Mouse (Mus musculus) liver, adult 2 months (tissue): ENCODE results near the gene Zfp446. TPM values are rescaled to one million over a fixed set of nuclear protein-coding genes. Genes with fewer than 3 reads are reported as not detected.
A peak's percentile ranks its signal among the peaks of the same experiment; 100 is the strongest.

Experiments
- DNase-seq: peaks from one replicate; pipeline ENCODE4 v3.0.0-alpha.2; 2011; ENCODE audit warnings: low read depth, low spot score; ENCODE audit errors: extremely low read depth
- H3K27ac ChIP-seq: fragments of 200-500 bp; replicated peaks from 2 replicates; pipeline ENCODE4 v1.5.1; 2012; ENCODE audit warnings: low read depth, mild to moderate bottlenecking, control low read depth, inconsistent platforms, low read length; ENCODE audit not compliant: insufficient read depth
- H3K27me3 ChIP-seq: fragments of 200-500 bp; 2 replicates; pipeline ENCODE4 v1.6.1; 2012; ENCODE audit warnings: mild to moderate bottlenecking, moderate library complexity, low read length, inconsistent platforms; ENCODE audit not compliant: control insufficient read depth, insufficient read depth
- H3K36me3 ChIP-seq: fragments of 200-500 bp; 2 replicates; pipeline ENCODE4 v1.6.1; 2012; ENCODE audit warnings: low read length, inconsistent platforms; ENCODE audit not compliant: control insufficient read depth, insufficient read depth
- H3K4me1 ChIP-seq: fragments of 200-500 bp; 2 replicates; pipeline ENCODE4 v1.6.1; 2011; ENCODE audit warnings: low read length; ENCODE audit not compliant: control insufficient read depth, insufficient read depth
- H3K4me3 ChIP-seq: fragments of 200-500 bp; 2 replicates; pipeline ENCODE4 v1.5.1; 2011; ENCODE audit warnings: low read depth, mild to moderate bottlenecking, control low read depth, low read length, moderate library complexity; ENCODE audit not compliant: insufficient read depth
- H3K79me2 ChIP-seq: fragments of 200-500 bp; 2 replicates; pipeline ENCODE4 v1.6.1; 2012; ENCODE audit warnings: inconsistent platforms, mild to moderate bottlenecking, low read length, moderate library complexity; ENCODE audit not compliant: control insufficient read depth, insufficient read depth
- H3K9ac ChIP-seq: fragments of 200-500 bp; 2 replicates; pipeline ENCODE4 v1.6.1; 2012; ENCODE audit warnings: low read depth, mild to moderate bottlenecking, control low read depth, inconsistent platforms, low read length
- CTCF ChIP-seq: fragments of 200-500 bp; IDR thresholded peaks from 2 replicates; pipeline ENCODE4 v1.5.1; 2011; ENCODE audit warnings: low read depth, low read length, control low read depth
- POLR2A ChIP-seq: fragments of 200-500 bp; IDR thresholded peaks from 2 replicates; pipeline ENCODE4 v1.6.1; 2011; ENCODE audit warnings: low read length, control low read depth; ENCODE audit not compliant: insufficient read depth; ENCODE audit errors: extremely low read depth
- WGBS: fragments of 180-500 bp; shearing (Covaris S2); methylation state at CpG from one replicate; pipeline ENCODE4 v1.1.7; 2018; 5-methylcytosine and 5-hydroxymethylcytosine counted together
- polyA plus RNA-seq: library from polyadenylated mRNA; depleted of rRNA; stranded (reverse); fragments of >200 nt; gene quantifications from 2 replicates; pipeline ENCODE4 v1.2.3, GENCODE M21; 2012
- total RNA-seq: library from RNA; depleted of rRNA; stranded (reverse); fragments of >200 nt; gene quantifications from 2 replicates; pipeline ENCODE4 v1.2.3, GENCODE M21; 2014

Gene Zfp446
- total and polyA plus RNA-seq, 2 experiments = 1.3 to 3.6 TPM

- H3K27me3 ChIP-seq = no peaks in the 10 kb centered on the region
- H3K4me1 ChIP-seq = peaks cover 5% of the 10 kb centered on the region
- WGBS = 81% methylated on average over 5 of the region's 5 CpGs
Measured at GRCm38 (mm10) chr7:13003380-13003779, 25.7 kb downstream of the Zfp446 start.

GRCm38 (mm10) chr7:13006011-13006410, 28.4 kb downstream of the Zfp446 start:
- Histone ChIP-seq H3K9ac (no peak overlapping the region), H3K36me3 (peaks cover 19% of the 10 kb centered on the region), H3K4me3 (no peak overlapping the region), H3K27me3 (no peaks in the 10 kb centered on the region), H3K27ac (no peak overlapping the region), H3K4me1 (peaks cover 10% of the 10 kb centered on the region), H3K79me2 (no peaks in the 10 kb centered on the region)
- DNase-seq = no peak
- WGBS = 84% methylated on average over 17 of the region's 17 CpGs
- TF ChIP-seq CTCF (no peak), POLR2A (no peak)

More at GRCm38 (mm10) chr7:13003380-13003779, 25.7 kb downstream of the Zfp446 start:
- DNase-seq = no peak
- TF ChIP-seq CTCF (no peak), POLR2A (no peak)
- Histone ChIP-seq H3K36me3 (peaks cover 19% of the 10 kb centered on the region), H3K79me2 (no peaks in the 10 kb centered on the region; the same call in 1 of the 2 replicates), H3K4me3 (no peak overlapping the region), H3K27ac (no peak overlapping the region), H3K9ac (no peak overlapping the region)

- TF ChIP-seq CTCF (no peak), POLR2A (no peak)
- Histone ChIP-seq H3K27me3 (no peaks in the 10 kb centered on the region), H3K4me3 (no peak overlapping the region), H3K4me1 (peaks cover 10% of the 10 kb centered on the region), H3K36me3 (peaks cover 19% of the 10 kb centered on the region), H3K9ac (no peak overlapping the region), H3K27ac (no peak overlapping the region), H3K79me2 (no peaks in the 10 kb centered on the region)
- no peak for DNase-seq
- WGBS = 81% methylated on average over 10 of the region's 10 CpGs
Measured at GRCm38 (mm10) chr7:13006531-13006930, 28.9 kb downstream of the Zfp446 start.

DNA sequence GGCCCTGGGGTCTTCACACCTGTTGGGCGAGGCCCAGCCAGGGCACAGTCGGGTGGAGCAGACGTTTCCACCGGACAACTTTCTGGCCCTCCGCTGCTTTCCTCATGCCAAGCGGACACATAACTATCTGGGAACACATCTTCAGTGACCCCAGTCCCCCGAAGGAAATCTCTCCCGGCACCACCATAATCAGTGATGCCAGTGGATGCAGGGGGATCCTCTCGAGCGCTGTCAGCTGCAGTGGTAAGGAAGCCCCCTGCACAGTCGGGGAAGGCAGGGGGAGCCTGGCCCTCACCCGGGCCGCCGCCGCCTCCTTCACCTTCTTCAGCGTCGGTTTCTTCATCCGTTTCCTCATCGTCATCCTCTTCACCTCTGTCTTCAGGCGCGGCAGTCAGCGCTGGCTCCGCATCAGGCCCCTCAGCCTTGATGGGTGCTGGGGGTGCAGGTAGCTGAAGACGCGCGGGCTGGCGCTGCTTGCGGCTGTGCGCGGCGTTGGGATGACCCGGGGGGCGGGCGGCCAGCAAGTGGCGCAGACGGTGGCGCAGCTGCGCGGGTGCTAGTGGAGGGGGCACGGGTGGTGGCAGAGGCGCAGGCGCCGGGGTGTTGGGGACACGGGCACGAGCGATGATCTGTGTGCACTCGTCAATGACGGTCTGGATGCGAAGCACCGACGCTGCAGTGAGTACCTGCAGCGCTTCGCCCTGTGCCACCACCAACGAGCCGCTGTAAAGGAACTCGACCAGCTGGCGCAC, 29.9 kb downstream of the Zfp446 start:
- TF ChIP-seq CTCF = 0 out of 2 replicates have a peak, but pooled peaks have one; percentile 9
- TF ChIP-seq POLR2A = 0 out of 2 replicates have a peak, but pooled peaks have one; percentile 20
- DNase-seq = no peak
- H3K4me3 ChIP-seq = no peak overlapping the region
- no peaks in the 10 kb centered on the region for H3K27me3 ChIP-seq
- no peaks in the 10 kb centered on the region for H3K79me2 ChIP-seq
- 83% methylated on average over 57 of the region's 57 CpGs for WGBS
- H3K27ac ChIP-seq = no peak overlapping the region
- H3K4me1 ChIP-seq = peaks cover 10% of the 10 kb centered on the region
- H3K9ac ChIP-seq = no peak overlapping the region
- H3K36me3 ChIP-seq = peaks cover 18% of the 10 kb centered on the region

GRCm38 (mm10) chr7:13009143-13010004, 31.7 kb downstream of the Zfp446 start:
- WGBS = under 1% methylated on average over 42 of the region's 42 CpGs
- DNase-seq = peak; percentile 93
- Histone ChIP-seq H3K27ac (peak overlapping the region; percentile 66), H3K4me1 (peaks cover 12% of the 10 kb centered on the region), H3K36me3 (peaks cover 5% of the 10 kb centered on the region; the same call in 1 of the 2 replicates), H3K27me3 (no peaks in the 10 kb centered on the region), H3K79me2 (no peaks in the 10 kb centered on the region), H3K4me3 (peak overlapping the region; percentile 68), H3K9ac (peak overlapping the region; percentile 83)
- TF ChIP-seq CTCF (peak; percentile 88), POLR2A (0 out of 2 replicates have a peak, but pooled peaks have one; percentile 22)
